Mouse (Mus musculus): ENCODE data around the gene Brat1. TPM values are rescaled to one million over a fixed set of nuclear protein-coding genes. Genes with fewer than 3 reads are reported as not detected.
A peak's percentile ranks its signal among the peaks of the same experiment; 100 is the strongest.

The Brat1 gene
- polyA plus RNA-seq (2014; fragmentation: Nextera tagmentation; extraction: Ambion mirVana): 17.0 and 17.1 TPM in 2 replicates

DNA sequence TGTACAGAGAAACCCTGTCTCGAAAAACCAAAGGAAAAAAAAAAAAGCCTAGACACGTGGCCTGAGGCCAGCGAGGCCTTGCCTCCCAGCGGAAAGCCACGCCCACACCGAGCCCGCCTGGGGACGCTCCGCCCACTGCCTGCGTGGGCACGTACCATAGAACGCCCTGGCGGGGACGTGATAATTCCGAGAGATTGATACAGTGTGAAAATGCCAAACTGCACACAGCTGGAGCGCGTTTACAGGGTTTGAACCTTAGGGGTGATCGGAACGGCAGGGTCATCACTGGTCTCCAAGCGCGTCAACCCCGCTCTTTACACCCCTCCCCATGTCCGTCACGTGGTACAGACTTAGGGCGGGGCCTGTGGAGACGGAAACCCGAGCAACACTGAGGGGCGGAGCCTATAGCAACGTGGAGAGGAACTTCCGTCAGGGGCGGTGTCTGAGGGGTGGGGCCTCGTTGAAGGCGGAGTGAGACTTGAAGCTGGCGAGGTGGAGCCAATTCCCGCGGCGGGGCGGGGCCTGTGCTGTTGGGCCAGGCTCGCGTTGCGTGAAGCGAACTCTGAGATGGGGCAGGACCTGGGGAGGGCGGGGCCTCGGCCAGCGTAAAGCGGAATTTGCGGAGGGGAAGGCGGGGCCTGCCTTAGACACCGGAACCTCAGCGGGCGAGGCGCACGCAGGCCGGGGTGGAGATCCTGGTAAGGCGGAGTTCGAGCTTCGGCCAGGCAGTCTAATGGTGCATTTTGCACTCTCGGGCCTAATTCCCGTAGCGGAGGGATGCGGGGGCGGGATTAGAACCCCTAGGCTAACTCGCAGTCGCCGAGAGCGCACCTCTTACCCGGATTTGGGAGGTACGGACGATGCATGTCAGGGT is at the start of gene Brat1:
Brat1 (plus strand) TSS at position 634 of the 874 bp plus-strand sequence.
- Histone ChIP-seq H3K27ac (ENCODE audit: low read depth, low read length) (peak within 1 kb of the TSS; percentile 73), H3K27me3 (ENCODE audit: control insufficient read depth, insufficient read depth, low read length) (no peaks in the 10 kb centered on the region), H3K9me3 (ENCODE audit: control insufficient read depth, low read length) (no peaks in the 10 kb centered on the region), H3K36me3 (ENCODE audit: control insufficient read depth, insufficient read depth, low read length) (no peaks in the 10 kb centered on the region), H3K4me2 (ENCODE audit: low read depth, low read length, severe bottlenecking) (peak within 1 kb of the TSS; percentile 74), H3K9ac (ENCODE audit: low read length) (peak within 1 kb of the TSS; percentile 70), H3K4me3 (ENCODE audit: low read depth, low read length) (peak within 1 kb of the TSS; percentile 65), H3K4me1 (replicated peaks; ENCODE audit: control insufficient read depth, insufficient read depth, low read length) (peaks cover 13% of the 10 kb centered on the region)
- WGBS: under 1% methylated on average over 69 of the region's 69 CpGs
- DNase-seq (ENCODE audit: low spot score): peak; percentile 100
- ATAC-seq (replicated peaks; ENCODE audit: low FRiP score): peak; percentile 90

DNA sequence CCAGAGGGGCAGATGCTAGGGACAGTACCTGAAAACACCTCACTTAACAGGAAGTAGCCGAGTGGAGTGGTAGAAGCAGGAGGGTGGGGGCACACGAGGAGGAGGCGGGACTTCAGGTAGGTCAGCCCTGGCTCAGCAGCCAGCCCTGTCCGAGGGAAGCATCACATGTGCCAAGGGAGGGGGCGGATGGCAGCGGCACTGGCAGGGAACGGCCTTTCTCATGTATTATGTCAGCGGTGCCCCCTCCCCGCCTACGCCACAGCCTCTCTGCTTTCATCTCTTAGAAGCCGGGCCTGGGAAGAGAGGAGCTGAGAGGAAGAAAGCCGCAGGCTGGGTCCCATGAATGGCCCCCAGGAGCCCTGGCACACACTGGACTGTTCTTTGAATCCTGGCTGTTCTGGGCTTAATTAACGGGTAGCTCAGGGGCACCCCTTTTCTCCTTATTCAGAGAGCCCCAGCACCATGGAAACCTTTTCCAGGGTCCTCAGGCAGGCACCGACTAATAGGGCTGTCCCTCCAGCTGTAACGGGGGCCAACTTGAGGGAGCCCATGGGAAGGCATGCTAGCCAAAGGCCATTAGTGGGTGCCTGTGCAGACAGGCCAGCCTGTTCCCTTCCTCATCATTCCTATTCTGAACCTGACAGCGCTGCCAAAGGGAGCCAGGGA is 45.1 kb upstream of the Brat1 start:
- Histone ChIP-seq H3K4me1 (replicated peaks; ENCODE audit: control insufficient read depth, insufficient read depth, low read length) (peaks cover 15% of the 10 kb centered on the region; the same call in 1 of the 2 replicates), H3K4me3 (ENCODE audit: low read depth, low read length) (no peak overlapping the region), H3K36me3 (ENCODE audit: control insufficient read depth, insufficient read depth, low read length) (no peaks in the 10 kb centered on the region), H3K27me3 (ENCODE audit: control insufficient read depth, insufficient read depth, low read length) (no peaks in the 10 kb centered on the region), H3K9ac (ENCODE audit: low read length) (peak overlapping the region; percentile 12; the same call in 1 of the 2 replicates), H3K27ac (ENCODE audit: low read depth, low read length) (peak overlapping the region; percentile 91), H3K4me2 (ENCODE audit: low read depth, low read length, severe bottlenecking) (0 out of 2 replicates have a peak overlapping the region, but pooled peaks have one; percentile 11), H3K9me3 (ENCODE audit: control insufficient read depth, low read length) (no peaks in the 10 kb centered on the region)
- WGBS: 13% methylated on average over 16 of the region's 16 CpGs
- DNase-seq (ENCODE audit: low spot score) (peak; percentile 90), ATAC-seq (replicated peaks; ENCODE audit: low FRiP score) (peak; percentile 92)

DNA sequence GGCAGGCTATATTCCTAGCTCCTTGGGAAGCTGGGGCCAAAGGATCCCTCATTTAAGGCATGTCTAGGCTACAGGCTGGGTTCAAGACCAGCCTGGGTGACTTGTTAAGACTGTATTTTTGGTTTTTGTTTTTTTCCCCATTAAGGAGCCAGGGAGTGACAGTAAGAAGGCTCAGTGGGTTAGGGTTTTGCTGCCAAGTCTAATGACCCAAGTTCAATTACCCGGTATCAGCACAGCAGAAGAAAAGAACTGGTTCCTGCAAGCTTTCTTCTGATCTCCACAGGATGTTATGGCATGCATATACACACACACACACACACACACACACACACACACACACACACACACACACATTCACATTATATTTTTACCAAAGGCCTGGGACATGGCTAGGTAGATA is 44.4 kb upstream of the Brat1 start:
- no peak overlapping the region for H3K4me3 ChIP-seq (ENCODE audit: low read depth, low read length)
- ATAC-seq (replicated peaks; ENCODE audit: low FRiP score) (no peak), DNase-seq (ENCODE audit: low spot score) (no peak)
- H3K27ac ChIP-seq (ENCODE audit: low read depth, low read length): peak overlapping the region; percentile 91
- peaks cover 15% of the 10 kb centered on the region; the same call in 1 of the 2 replicates for H3K4me1 ChIP-seq (replicated peaks; ENCODE audit: control insufficient read depth, insufficient read depth, low read length)
- H3K9me3 ChIP-seq (ENCODE audit: control insufficient read depth, low read length): no peaks in the 10 kb centered on the region
- 0 out of 2 replicates have a peak overlapping the region, but pooled peaks have one; percentile 11 for H3K4me2 ChIP-seq (ENCODE audit: low read depth, low read length, severe bottlenecking)
- no peaks in the 10 kb centered on the region for H3K36me3 ChIP-seq (ENCODE audit: control insufficient read depth, insufficient read depth, low read length)
- H3K27me3 ChIP-seq (ENCODE audit: control insufficient read depth, insufficient read depth, low read length): no peaks in the 10 kb centered on the region
- H3K9ac ChIP-seq (ENCODE audit: low read length): no peak overlapping the region; the same call in 1 of the 2 replicates
- 63% methylated on average over 1 of the region's 1 CpGs for WGBS

DNA sequence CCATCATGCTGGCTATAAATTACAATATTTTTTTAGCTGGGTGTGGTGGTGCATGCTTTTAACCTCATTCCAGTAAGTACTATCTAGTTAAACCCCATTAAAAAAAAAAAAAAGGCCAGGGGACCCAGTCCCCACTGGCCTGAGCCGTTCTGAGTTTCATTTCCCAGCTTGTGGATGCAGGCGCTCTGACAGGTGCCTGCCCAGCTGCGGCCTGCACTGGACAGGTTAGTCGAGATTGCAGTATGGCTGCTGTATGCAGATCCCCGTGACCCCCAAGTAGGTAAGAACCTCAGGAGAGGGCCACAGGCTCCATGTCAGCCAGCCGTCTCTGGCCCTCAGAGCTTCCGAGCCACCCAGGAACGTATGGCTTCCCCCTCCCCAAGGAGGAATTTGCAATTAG is 43.4 kb upstream of the Brat1 start:
- H3K9ac ChIP-seq (ENCODE audit: low read length): no peak overlapping the region
- H3K4me3 ChIP-seq (ENCODE audit: low read depth, low read length): no peak overlapping the region
- DNase-seq (ENCODE audit: low spot score) (no peak), ATAC-seq (replicated peaks; ENCODE audit: low FRiP score) (no peak)
- peak overlapping the region; percentile 41; the same call in 1 of the 2 replicates for H3K27ac ChIP-seq (ENCODE audit: low read depth, low read length)
- H3K36me3 ChIP-seq (ENCODE audit: control insufficient read depth, insufficient read depth, low read length): no peaks in the 10 kb centered on the region
- H3K9me3 ChIP-seq (ENCODE audit: control insufficient read depth, low read length): no peaks in the 10 kb centered on the region
- peaks cover 15% of the 10 kb centered on the region; the same call in 1 of the 2 replicates for H3K4me1 ChIP-seq (replicated peaks; ENCODE audit: control insufficient read depth, insufficient read depth, low read length)
- H3K27me3 ChIP-seq (ENCODE audit: control insufficient read depth, insufficient read depth, low read length): no peaks in the 10 kb centered on the region
- no peak overlapping the region for H3K4me2 ChIP-seq (ENCODE audit: low read depth, low read length, severe bottlenecking)
- 71% methylated on average over 8 of the region's 8 CpGs for WGBS

DNA sequence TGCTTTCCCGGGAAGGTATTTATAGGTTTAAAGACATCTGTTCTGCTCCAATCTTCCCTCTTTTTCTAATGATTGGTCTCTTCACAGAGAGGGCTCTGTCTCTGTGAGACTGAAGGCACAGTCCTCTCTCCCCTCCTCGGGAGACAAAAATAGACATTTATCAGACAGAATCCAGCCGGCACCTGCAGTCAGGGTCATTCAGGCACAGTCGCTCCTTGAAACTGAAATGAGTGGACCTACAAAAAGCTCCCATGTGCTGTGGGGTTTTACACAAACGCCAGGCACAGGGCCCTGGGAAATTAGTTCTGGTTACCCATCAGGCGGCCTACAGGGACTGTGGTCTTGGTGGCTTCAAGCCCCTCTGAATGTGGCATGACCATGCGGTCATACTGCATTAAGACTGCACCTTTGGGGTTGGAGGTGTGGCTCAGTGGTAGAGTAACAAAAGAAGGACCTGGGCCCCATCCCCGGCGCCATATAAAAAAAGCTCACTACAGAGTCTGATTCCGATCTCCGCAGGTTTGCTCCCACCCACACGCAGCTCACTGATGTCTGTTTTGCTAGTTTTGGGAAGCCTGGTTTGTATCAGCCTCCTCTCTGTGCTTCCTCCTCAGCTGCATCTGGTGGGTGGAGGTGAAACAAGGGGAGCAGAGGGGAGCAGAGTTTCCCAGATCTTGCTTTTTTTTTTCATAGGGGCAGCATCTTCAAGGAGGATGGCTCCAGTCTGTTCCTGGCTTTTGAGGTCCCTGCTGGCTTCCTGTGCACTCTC is 42.8 kb upstream of the Brat1 start:
- WGBS: 71% methylated on average over 12 of the region's 12 CpGs
- no peak overlapping the region for H3K4me3 ChIP-seq (ENCODE audit: low read depth, low read length)

DNA sequence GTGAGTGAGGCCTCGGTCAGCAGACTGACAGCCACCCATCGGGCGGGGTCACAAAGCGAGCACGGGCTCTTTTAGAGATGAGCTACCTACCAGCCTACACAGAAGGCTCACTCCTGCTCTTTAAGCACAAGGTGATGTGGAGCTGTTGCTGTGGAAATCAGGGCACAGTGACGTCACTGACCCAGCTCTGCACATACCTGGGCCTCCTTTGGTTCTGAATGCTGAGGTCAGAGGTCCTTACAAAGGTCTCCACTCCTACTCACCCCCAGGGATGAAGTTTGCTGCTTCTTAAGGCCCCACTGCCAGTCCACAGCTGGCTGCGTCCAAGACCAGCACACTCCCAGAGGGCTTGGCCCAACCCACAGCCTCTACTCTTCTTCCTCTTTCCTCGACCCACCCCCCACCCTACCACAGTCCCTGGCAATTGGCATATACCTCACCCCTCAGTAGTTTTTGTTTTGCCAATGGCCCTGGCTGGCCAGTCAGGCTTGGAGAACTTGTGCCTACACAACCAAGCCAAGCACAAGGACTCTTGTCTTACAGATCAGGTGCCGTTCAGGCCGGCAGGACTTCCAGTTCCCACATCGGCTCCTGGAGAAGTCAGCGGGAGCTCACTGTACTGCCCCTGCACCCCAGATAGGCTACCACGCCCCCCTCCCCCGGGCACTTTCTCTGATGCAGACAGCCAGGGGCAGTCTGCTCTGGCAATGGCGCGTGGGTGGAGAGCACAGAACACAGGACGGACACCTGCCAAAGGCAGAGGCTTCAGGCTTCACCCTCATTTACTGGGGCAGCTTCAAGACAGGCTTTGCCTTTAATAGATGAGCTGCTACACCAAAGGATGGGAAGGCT is 41.8 kb upstream of the Brat1 start:
- ATAC-seq (replicated peaks; ENCODE audit: low FRiP score): no peak
- Histone ChIP-seq H3K36me3 (ENCODE audit: control insufficient read depth, insufficient read depth, low read length) (no peaks in the 10 kb centered on the region), H3K9me3 (ENCODE audit: control insufficient read depth, low read length) (no peaks in the 10 kb centered on the region), H3K27me3 (ENCODE audit: control insufficient read depth, insufficient read depth, low read length) (no peaks in the 10 kb centered on the region), H3K4me2 (ENCODE audit: low read depth, low read length, severe bottlenecking) (no peak overlapping the region), H3K9ac (ENCODE audit: low read length) (0 out of 2 replicates have a peak overlapping the region, but pooled peaks have one; percentile 16), H3K4me3 (ENCODE audit: low read depth, low read length) (no peak overlapping the region), H3K27ac (ENCODE audit: low read depth, low read length) (no peak overlapping the region), H3K4me1 (replicated peaks; ENCODE audit: control insufficient read depth, insufficient read depth, low read length) (peaks cover 15% of the 10 kb centered on the region; the same call in 1 of the 2 replicates)
- no peak for DNase-seq (ENCODE audit: low spot score)
- WGBS: 76% methylated on average over 17 of the region's 17 CpGs

More for the DNA sequence above, 42.8 kb upstream of the Brat1 start:
- H3K4me1 ChIP-seq (replicated peaks; ENCODE audit: control insufficient read depth, insufficient read depth, low read length): peaks cover 15% of the 10 kb centered on the region; the same call in 1 of the 2 replicates
- no peak overlapping the region for H3K9ac ChIP-seq (ENCODE audit: low read length)
- DNase-seq (ENCODE audit: low spot score): no peak
- no peaks in the 10 kb centered on the region for H3K9me3 ChIP-seq (ENCODE audit: control insufficient read depth, low read length)
- H3K36me3 ChIP-seq (ENCODE audit: control insufficient read depth, insufficient read depth, low read length): no peaks in the 10 kb centered on the region
- peak overlapping the region; percentile 37; the same call in 1 of the 2 replicates for H3K27ac ChIP-seq (ENCODE audit: low read depth, low read length)
- no peaks in the 10 kb centered on the region for H3K27me3 ChIP-seq (ENCODE audit: control insufficient read depth, insufficient read depth, low read length)
- no peak overlapping the region for H3K4me2 ChIP-seq (ENCODE audit: low read depth, low read length, severe bottlenecking)
- no peak for ATAC-seq (replicated peaks; ENCODE audit: low FRiP score)

DNA sequence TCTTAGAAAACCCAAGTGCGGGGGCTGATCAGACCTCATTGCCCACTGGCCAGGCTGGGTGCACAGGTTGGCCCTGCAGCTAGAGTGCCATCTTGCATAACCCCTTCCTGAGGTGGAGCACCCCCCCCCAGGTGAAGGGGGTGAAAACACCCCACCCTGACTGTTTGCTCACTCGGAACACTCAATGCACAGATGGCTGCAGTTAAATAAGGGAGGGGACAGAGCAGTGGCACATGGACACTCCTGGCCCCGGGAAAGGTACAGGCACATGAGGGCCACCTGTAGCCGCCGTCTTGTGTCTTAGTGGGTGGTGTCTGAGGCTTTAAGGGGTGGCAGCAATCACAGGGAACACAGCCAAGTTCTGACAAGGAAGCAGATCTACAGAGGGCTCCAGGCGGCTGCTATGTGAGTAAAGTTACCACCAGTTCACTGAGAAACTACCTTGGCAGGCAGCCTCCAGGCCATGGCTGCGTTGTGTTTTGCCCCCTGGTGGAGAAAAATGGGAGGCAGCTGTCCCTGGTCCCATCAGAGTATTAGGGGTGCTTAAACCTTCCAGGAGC is 41.1 kb upstream of the Brat1 start:
- Histone ChIP-seq H3K9me3 (ENCODE audit: control insufficient read depth, low read length) (peaks cover 1% of the 10 kb centered on the region; the same call in 1 of the 2 replicates), H3K4me1 (replicated peaks; ENCODE audit: control insufficient read depth, insufficient read depth, low read length) (peaks cover 15% of the 10 kb centered on the region; the same call in 1 of the 2 replicates), H3K36me3 (ENCODE audit: control insufficient read depth, insufficient read depth, low read length) (peaks cover 2% of the 10 kb centered on the region), H3K27me3 (ENCODE audit: control insufficient read depth, insufficient read depth, low read length) (no peaks in the 10 kb centered on the region), H3K27ac (ENCODE audit: low read depth, low read length) (0 out of 2 replicates have a peak overlapping the region, but pooled peaks have one; percentile 6), H3K9ac (ENCODE audit: low read length) (no peak overlapping the region), H3K4me2 (ENCODE audit: low read depth, low read length, severe bottlenecking) (no peak overlapping the region), H3K4me3 (ENCODE audit: low read depth, low read length) (no peak overlapping the region)
- ATAC-seq (replicated peaks; ENCODE audit: low FRiP score) (no peak), DNase-seq (ENCODE audit: low spot score) (peak; percentile 82)
- WGBS: 66% methylated on average over 7 of the region's 7 CpGs

Data from forebrain, embryonic 11.5 days (tissue).